Mouse (Mus musculus): ENCODE data around the gene Ssu72. TPM values are rescaled to one million over a fixed set of nuclear protein-coding genes. Genes with fewer than 3 reads are reported as not detected.

The Ssu72 gene
- total RNA-seq, 2 experiments from 2014 or later = 42.6 TPM

- intact Hi-C loops (cut with DNase I; ENCODE audit: low total_unique reads) = no loop called here
Observed at GRCm38 (mm10) chr4:155774280-155774754, 69.7 kb downstream of the Ssu72 start, which contains the start of gene Vwa1. TSS of gene Vwa1 (minus strand) at chr4:155774698.

GRCm38 (mm10) chr4:155774971-155775740 is 70.6 kb downstream of the Ssu72 start:
- DNase-seq = peak; percentile 77
- intact Hi-C loops (cut with DNase I; ENCODE audit: low total_unique reads) = no loop called here

More at GRCm38 (mm10) chr4:155774280-155774754, 69.7 kb downstream of the Ssu72 start, which contains the start of gene Vwa1:
- peak; percentile 93 for DNase-seq

GRCm38 (mm10) chr4:155775855-155776254 is 71.3 kb downstream of the Ssu72 start:
- intact Hi-C loops (cut with DNase I; ENCODE audit: low total_unique reads) = no loop called here
- peak; percentile 45 for DNase-seq

DNA sequence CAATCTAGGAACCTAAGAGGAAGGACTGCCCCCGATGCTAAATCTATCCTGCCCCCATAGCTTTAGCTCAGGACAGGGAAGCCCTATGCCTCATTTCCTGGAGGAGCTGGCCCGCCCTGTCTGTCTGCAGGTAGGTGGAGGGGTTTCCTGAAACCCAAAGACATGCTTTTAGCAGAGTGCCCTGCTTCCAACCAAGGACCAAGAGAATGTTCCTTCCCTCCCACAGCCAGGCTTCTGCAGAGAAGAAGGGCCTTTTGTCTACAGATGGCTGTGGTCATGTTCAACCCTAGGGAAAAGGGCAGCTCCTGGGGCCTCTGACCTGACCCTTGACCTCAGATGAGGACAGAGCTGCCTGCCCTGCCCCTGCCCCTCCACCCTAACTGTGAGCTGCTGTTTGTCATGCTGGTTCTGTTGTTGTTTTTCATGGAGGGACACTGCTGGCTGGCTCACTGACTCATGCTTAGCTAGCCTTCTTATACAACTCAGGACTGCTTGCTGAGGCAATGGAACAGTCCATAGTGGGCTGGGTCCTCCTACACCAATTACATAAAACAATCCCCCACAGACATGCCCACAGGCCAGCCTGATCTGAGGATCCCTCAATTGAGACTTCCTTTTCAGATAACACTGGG is 72.2 kb downstream of the Ssu72 start:
- DNase-seq = no peak
- intact Hi-C loops (cut with DNase I; ENCODE audit: low total_unique reads) = no loop called here

GRCm38 (mm10) chr4:155777816-155778215 is 73.2 kb downstream of the Ssu72 start:
- intact Hi-C loops (cut with DNase I; ENCODE audit: low total_unique reads) = no loop called here
- DNase-seq = no peak

DNA sequence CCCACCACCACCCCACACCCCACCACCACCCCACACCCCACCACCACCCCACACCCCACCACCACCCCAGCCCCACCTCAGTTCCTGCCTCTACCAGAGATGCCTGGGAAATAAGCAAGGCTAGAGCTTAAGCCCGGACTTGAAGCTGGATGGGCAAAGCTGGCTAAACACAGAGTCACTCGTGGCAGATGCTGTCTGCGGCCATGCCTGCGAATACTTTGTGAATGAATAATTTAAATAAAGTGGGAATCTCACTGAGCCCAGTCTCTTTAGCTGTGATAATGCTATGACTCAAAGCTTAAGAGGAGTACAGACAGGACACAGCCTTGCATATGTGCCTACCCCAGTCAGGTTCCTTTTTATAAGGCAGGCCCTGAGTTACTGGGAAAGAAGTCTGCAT is 74.9 kb downstream of the Ssu72 start:
- DNase-seq = no peak
- intact Hi-C loops (cut with DNase I; ENCODE audit: low total_unique reads) = no loop called here

- peak; percentile 91 for DNase-seq
- intact Hi-C loops (cut with DNase I; ENCODE audit: low total_unique reads) = no loop called here
Observed at GRCm38 (mm10) chr4:155780895-155781294, 76.3 kb downstream of the Ssu72 start.

Other genes with a start within 250 kb of the Ssu72 start
- gene Tmem52, start 235.7 kb upstream of the Ssu72 start, total RNA-seq (2021) = 100 to 1,000 TPM; 254 to 329 TPM
- 100 to 1,000 TPM; 104 to 119 TPM for gene Gnb1, start 213.4 kb upstream of the Ssu72 start, total RNA-seq (2021)
- 10 to 100 TPM; 14.5 to 19.6 TPM for gene Nadk, start 142.4 kb upstream of the Ssu72 start, total RNA-seq (2021)
- gene Slc35e2, start 103.4 kb upstream of the Ssu72 start, total RNA-seq (2021) = 1 to 10 TPM; 4.6 to 4.7 TPM
- gene Cdk11b, start 79.9 kb upstream of the Ssu72 start, total RNA-seq (2021) = 10 to 100 TPM; 25.9 TPM
- gene Gm10563, start 59.4 kb upstream of the Ssu72 start, total RNA-seq (2021) = not detected
- gene Mmp23, start 51.4 kb upstream of the Ssu72 start, total RNA-seq (2021) = 10 to 100 TPM in 1 of 2 experiments, 1 to 10 TPM in 1; 8.0 to 11.4 TPM
- 10 to 100 TPM; 11.3 to 13.3 TPM for gene Mib2, start 35.6 kb upstream of the Ssu72 start, total RNA-seq (2021)
- gene Fndc10, start 10.5 kb upstream of the Ssu72 start, total RNA-seq (2021) = 1 to 10 TPM; 2.8 to 3.9 TPM
- gene Tmem240, start 30.0 kb downstream of the Ssu72 start, total RNA-seq (2021) = under 1 TPM; 0.57 to 0.66 TPM
- gene Atad3a, start 56.3 kb downstream of the Ssu72 start, total RNA-seq (2021) = 10 to 100 TPM; 23.9 to 26.1 TPM
- 10 to 100 TPM in 1 of 2 experiments, 1 to 10 TPM in 1; 9.0 to 13.8 TPM for gene Vwa1, start 69.9 kb downstream of the Ssu72 start, total RNA-seq (2021)
- gene Tmem88b, start 81.1 kb downstream of the Ssu72 start, total RNA-seq (2021) = 1 to 10 TPM; 1.3 to 1.4 TPM
- gene Ankrd65, start 85.6 kb downstream of the Ssu72 start, total RNA-seq (2021) = not detected
- 10 to 100 TPM; 45.4 to 48.3 TPM for gene Mrpl20, start 98.1 kb downstream of the Ssu72 start, total RNA-seq (2021)
- gene Ccnl2, start 107.7 kb downstream of the Ssu72 start, total RNA-seq (2021) = 10 to 100 TPM; 20.6 to 29.0 TPM
- 10 to 100 TPM; 78.8 to 80.8 TPM for gene Aurkaip1, start 126.5 kb downstream of the Ssu72 start, total RNA-seq (2021)
- gene Mxra8, start 134.9 kb downstream of the Ssu72 start, total RNA-seq (2021) = 10 to 100 TPM; 75.4 to 79.4 TPM
- 10 to 100 TPM; 88.6 to 89.4 TPM for gene Dvl1, start 142.6 kb downstream of the Ssu72 start, total RNA-seq (2021)
- gene Tas1r3, start 158.6 kb downstream of the Ssu72 start, total RNA-seq (2021) = under 1 TPM; 0.10 to 0.13 TPM
- gene Cptp, start 164.6 kb downstream of the Ssu72 start, total RNA-seq (2021) = 10 to 100 TPM; 16.5 to 17.0 TPM
- 10 to 100 TPM; 15.4 to 15.9 TPM for gene Ints11, start 164.7 kb downstream of the Ssu72 start, total RNA-seq (2021)
- gene Pusl1, start 187.0 kb downstream of the Ssu72 start, total RNA-seq (2021) = 10 to 100 TPM in 1 of 2 experiments, 1 to 10 TPM in 1; 9.2 to 13.1 TPM
- gene Acap3, start 187.0 kb downstream of the Ssu72 start, total RNA-seq (2021) = 10 to 100 TPM; 10.1 to 10.3 TPM
- 10 to 100 TPM; 46.3 to 51.7 TPM for gene Ube2j2, start 239.0 kb downstream of the Ssu72 start, total RNA-seq (2021)